Mouse (Mus musculus) liver, adult 2 months (tissue): Measurements from ENCODE around the gene Bcar3.

ENCODE experiments used
- CTCF ChIP-seq: fragments of 200-500 bp; IDR thresholded peaks from 2 replicates; pipeline ENCODE4 v1.5.1; 2011; ENCODE audit warnings: low read depth, low read length, control low read depth
- POLR2A ChIP-seq: fragments of 200-500 bp; IDR thresholded peaks from 2 replicates; pipeline ENCODE4 v1.6.1; 2011; ENCODE audit warnings: low read length, control low read depth; ENCODE audit not compliant: insufficient read depth; ENCODE audit errors: extremely low read depth

DNA sequence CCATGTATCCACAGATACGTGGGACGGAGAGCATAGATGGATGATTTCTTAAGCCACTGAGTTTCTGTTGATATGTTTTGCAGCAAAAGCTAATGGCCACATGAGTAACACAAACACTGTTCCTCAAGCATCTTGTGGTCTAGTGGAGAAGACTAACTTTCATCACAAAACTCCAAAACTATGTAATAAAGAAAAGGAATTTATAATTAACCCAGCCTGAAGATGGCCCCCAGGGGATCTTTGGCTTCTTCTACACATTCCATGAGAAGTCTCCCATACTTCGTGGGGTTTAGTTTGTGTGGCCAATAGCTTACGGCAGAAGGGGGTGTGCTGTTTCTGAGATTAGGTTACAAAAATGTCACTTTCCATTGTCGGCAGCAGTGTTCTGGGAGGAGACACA is 92.5 kb downstream of the Bcar3 start:
- TF ChIP-seq POLR2A (no peak), CTCF (no peak)
